Mouse (Mus musculus): Measurements from ENCODE around the gene Anapc7. TPM values are rescaled to one million over a fixed set of nuclear protein-coding genes. Genes with fewer than 3 reads are reported as not detected.
"Not testable (repeated sequence)": the region's sequence is repeated elsewhere in the genome, so short reads cannot be mapped to it uniquely, and the experiment has no call there.

The Anapc7 gene
- polyA plus RNA-seq, 1 experiment: 16.6 TPM

- Histone ChIP-seq H3K27ac (replicated peaks; ENCODE audit: low read depth, low read length) (peak overlapping the region; percentile 96), H3K4me1 (ENCODE audit: control insufficient read depth, insufficient read depth, insufficient read length, low read length) (peaks cover 18% of the 10 kb centered on the region), H3K4me3 (ENCODE audit: insufficient read depth, low read depth, low read length) (peak overlapping the region; percentile 14)
Measured at GRCm38 (mm10) chr5:122397495-122397894, 24.0 kb upstream of the Anapc7 start.

- Histone ChIP-seq H3K4me3 (ENCODE audit: insufficient read depth, low read depth, low read length) (no peak overlapping the region), H3K27ac (replicated peaks; ENCODE audit: low read depth, low read length) (peak overlapping the region; percentile 72), H3K4me1 (ENCODE audit: control insufficient read depth, insufficient read depth, insufficient read length, low read length) (peaks cover 12% of the 10 kb centered on the region)
Measured at GRCm38 (mm10) chr5:122399871-122400270, 21.6 kb upstream of the Anapc7 start.

GRCm38 (mm10) chr5:122400628-122401302, 20.7 kb upstream of the Anapc7 start:
- H3K4me3 ChIP-seq (ENCODE audit: insufficient read depth, low read depth, low read length): no peak overlapping the region
- H3K4me1 ChIP-seq (ENCODE audit: control insufficient read depth, insufficient read depth, insufficient read length, low read length): peaks cover 11% of the 10 kb centered on the region
- peak overlapping the region; percentile 72 for H3K27ac ChIP-seq (replicated peaks; ENCODE audit: low read depth, low read length)

GRCm38 (mm10) chr5:122401303-122401640, 20.2 kb upstream of the Anapc7 start:
- Histone ChIP-seq H3K27ac (replicated peaks; ENCODE audit: low read depth, low read length) (peak overlapping the region; percentile 55), H3K4me1 (ENCODE audit: control insufficient read depth, insufficient read depth, insufficient read length, low read length) (peaks cover 11% of the 10 kb centered on the region), H3K4me3 (ENCODE audit: insufficient read depth, low read depth, low read length) (no peak overlapping the region)

- no peak overlapping the region for H3K27ac ChIP-seq (replicated peaks; ENCODE audit: low read depth, low read length)
- no peak overlapping the region for H3K4me3 ChIP-seq (ENCODE audit: insufficient read depth, low read depth, low read length)
- H3K4me1 ChIP-seq (ENCODE audit: control insufficient read depth, insufficient read depth, insufficient read length, low read length): peaks cover 11% of the 10 kb centered on the region
Measured at GRCm38 (mm10) chr5:122402160-122402559, 19.3 kb upstream of the Anapc7 start.

GRCm38 (mm10) chr5:122402772-122403171, 18.7 kb upstream of the Anapc7 start:
- Histone ChIP-seq H3K4me3 (ENCODE audit: insufficient read depth, low read depth, low read length) (no peak overlapping the region), H3K4me1 (ENCODE audit: control insufficient read depth, insufficient read depth, insufficient read length, low read length) (peaks cover 11% of the 10 kb centered on the region), H3K27ac (replicated peaks; ENCODE audit: low read depth, low read length) (no peak overlapping the region)

- no peak overlapping the region for H3K27ac ChIP-seq (replicated peaks; ENCODE audit: low read depth, low read length)
- peaks cover 7% of the 10 kb centered on the region for H3K4me1 ChIP-seq (ENCODE audit: control insufficient read depth, insufficient read depth, insufficient read length, low read length)
- no peak overlapping the region for H3K4me3 ChIP-seq (ENCODE audit: insufficient read depth, low read depth, low read length)
Measured at GRCm38 (mm10) chr5:122403362-122403761, 18.1 kb upstream of the Anapc7 start.

- Histone ChIP-seq H3K4me3 (ENCODE audit: insufficient read depth, low read depth, low read length) (no peak overlapping the region), H3K4me1 (ENCODE audit: control insufficient read depth, insufficient read depth, insufficient read length, low read length) (no peaks in the 10 kb centered on the region; the same call in 1 of the 2 replicates), H3K27ac (replicated peaks; ENCODE audit: low read depth, low read length) (no peak overlapping the region)
Measured at GRCm38 (mm10) chr5:122405537-122405936, 16.0 kb upstream of the Anapc7 start.

- no peaks in the 10 kb centered on the region for H3K4me1 ChIP-seq (ENCODE audit: control insufficient read depth, insufficient read depth, insufficient read length, low read length)
- no peak overlapping the region for H3K27ac ChIP-seq (replicated peaks; ENCODE audit: low read depth, low read length)
- H3K4me3 ChIP-seq (ENCODE audit: insufficient read depth, low read depth, low read length): no peak overlapping the region
Measured at GRCm38 (mm10) chr5:122409692-122410645, 11.5 kb upstream of the Anapc7 start.

GRCm38 (mm10) chr5:122411892-122412291, 9.6 kb upstream of the Anapc7 start:
- Histone ChIP-seq H3K4me1 (ENCODE audit: control insufficient read depth, insufficient read depth, insufficient read length, low read length) (no peaks in the 10 kb centered on the region), H3K27ac (replicated peaks; ENCODE audit: low read depth, low read length) (no peak overlapping the region), H3K4me3 (ENCODE audit: insufficient read depth, low read depth, low read length) (no peak overlapping the region)

GRCm38 (mm10) chr5:122412826-122413225, 8.7 kb upstream of the Anapc7 start:
- Histone ChIP-seq H3K4me3 (ENCODE audit: insufficient read depth, low read depth, low read length) (no peak overlapping the region), H3K4me1 (ENCODE audit: control insufficient read depth, insufficient read depth, insufficient read length, low read length) (no peaks in the 10 kb centered on the region), H3K27ac (replicated peaks; ENCODE audit: low read depth, low read length) (no peak overlapping the region)

- H3K4me1 ChIP-seq (ENCODE audit: control insufficient read depth, insufficient read depth, insufficient read length, low read length): no peaks in the 10 kb centered on the region
- H3K27ac ChIP-seq (replicated peaks; ENCODE audit: low read depth, low read length): no peak overlapping the region
- no peak overlapping the region for H3K4me3 ChIP-seq (ENCODE audit: insufficient read depth, low read depth, low read length)
Measured at GRCm38 (mm10) chr5:122414351-122414750, 7.1 kb upstream of the Anapc7 start.

- Histone ChIP-seq H3K27ac (replicated peaks; ENCODE audit: low read depth, low read length) (no peak overlapping the region), H3K4me3 (ENCODE audit: insufficient read depth, low read depth, low read length) (no peak overlapping the region), H3K4me1 (ENCODE audit: control insufficient read depth, insufficient read depth, insufficient read length, low read length) (no peaks in the 10 kb centered on the region)
Measured at GRCm38 (mm10) chr5:122415465-122415864, 6.0 kb upstream of the Anapc7 start.

GRCm38 (mm10) chr5:122420676-122421075, 817 bp upstream of the Anapc7 start:
- not testable (repeated sequence) for H3K4me1 ChIP-seq (ENCODE audit: control insufficient read depth, insufficient read depth, insufficient read length, low read length); H3K4me3 ChIP-seq (ENCODE audit: insufficient read depth, low read depth, low read length); H3K27ac ChIP-seq (replicated peaks; ENCODE audit: low read depth, low read length)

GRCm38 (mm10) chr5:122422071-122422964, 825 bp downstream of the Anapc7 start:
- Histone ChIP-seq H3K4me1 (ENCODE audit: control insufficient read depth, insufficient read depth, insufficient read length, low read length) (no peaks in the 10 kb centered on the region; the same call in 1 of the 2 replicates), H3K27ac (replicated peaks; ENCODE audit: low read depth, low read length) (peak overlapping the region; percentile 87), H3K4me3 (ENCODE audit: insufficient read depth, low read depth, low read length) (peak overlapping the region; percentile 98)

Measured in brown adipose tissue, adult 24 weeks (tissue).